Mouse (Mus musculus) hindbrain, embryonic 12.5 days (tissue): ENCODE results near the gene 1700066M21Rik. TPM values are rescaled to one million over a fixed set of nuclear protein-coding genes. Genes with fewer than 3 reads are reported as not detected.

Source experiments
- polyA plus RNA-seq: library from polyadenylated mRNA; unstranded; fragments of >200 nt; fragmentation: Nextera tagmentation; extraction: Ambion mirVana; gene quantifications from 2 replicates; pipeline ENCODE4 v1.2.1, GENCODE M21; 2016

The 1700066M21Rik gene
- polyA plus RNA-seq, 1 experiment from 2014 or later = 14.6 TPM

Other genes starting within 250 kb of the 1700066M21Rik start
- gene Maip1, start 28.7 kb downstream of the 1700066M21Rik start, polyA plus RNA-seq = 18.3 and 19.6 TPM in 2 replicates
- 24.8 and 28.7 TPM in 2 replicates for gene Tyw5, start 29.5 kb downstream of the 1700066M21Rik start, polyA plus RNA-seq